Mouse (Mus musculus) mouse trophoblast stem cell (cell line): ENCODE data around the gene Lrp2bp.

ENCODE experiments used
- in situ Hi-C, 2 experiments: fragments of 300-500 bp; cut with MseI, MboI; formaldehyde crosslinking; loops; 2 replicates in 1 of 2; 3 replicates in 1 of 2; pipeline ENCODE4 v1.15.1; 2025

The Lrp2bp gene

GRCm38 (mm10) chr8:46024392-46024791 is 25.3 kb downstream of the Lrp2bp start:
- in situ Hi-C loops = no loop called here

DNA sequence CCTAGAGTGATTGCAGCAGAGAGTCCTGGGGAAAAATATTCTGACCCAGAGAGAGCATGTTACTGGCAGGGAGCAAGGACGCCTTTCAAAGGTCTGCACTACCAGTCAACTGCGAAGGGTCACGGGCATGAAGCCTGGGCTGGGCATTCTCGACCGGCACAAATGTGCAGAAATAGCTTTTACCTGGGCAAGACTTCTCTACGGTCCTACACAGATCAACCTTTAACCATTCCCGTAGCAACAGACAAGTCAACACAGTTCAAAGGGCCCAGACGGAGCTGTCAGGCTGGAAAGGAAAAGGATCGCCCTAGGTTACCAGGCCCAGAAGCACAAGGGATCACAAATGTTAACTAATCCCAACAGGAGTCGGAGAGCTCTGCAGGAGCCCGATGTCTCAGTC is 37.1 kb downstream of the Lrp2bp start:
- in situ Hi-C loops = no loop called here

- in situ Hi-C loops = no loop called here
Observed at GRCm38 (mm10) chr8:46039666-46040065, 40.6 kb downstream of the Lrp2bp start.

DNA sequence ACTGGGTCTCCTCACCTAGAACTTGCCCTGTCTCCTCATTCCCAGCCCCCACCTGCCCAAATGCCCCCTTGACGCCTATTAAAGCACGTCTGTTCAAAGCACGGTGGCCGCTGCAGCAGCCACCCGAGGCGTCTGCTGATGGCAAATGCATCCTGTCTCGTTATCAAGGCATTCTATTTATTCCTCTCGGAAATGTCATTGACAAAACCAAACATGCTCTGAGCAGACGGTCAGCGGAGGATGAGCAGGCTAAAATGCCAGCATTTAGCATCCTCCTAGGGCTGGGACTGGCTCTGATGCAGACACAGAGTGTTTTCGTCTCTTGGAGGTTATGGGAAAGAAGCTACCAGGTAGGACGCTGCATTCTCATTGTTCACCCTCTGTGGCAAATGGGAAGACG is 41.2 kb downstream of the Lrp2bp start:
- in situ Hi-C loops = no loop called here

- in situ Hi-C loops = no loop called here
Observed at GRCm38 (mm10) chr8:46072798-46073197, 73.7 kb downstream of the Lrp2bp start.

DNA sequence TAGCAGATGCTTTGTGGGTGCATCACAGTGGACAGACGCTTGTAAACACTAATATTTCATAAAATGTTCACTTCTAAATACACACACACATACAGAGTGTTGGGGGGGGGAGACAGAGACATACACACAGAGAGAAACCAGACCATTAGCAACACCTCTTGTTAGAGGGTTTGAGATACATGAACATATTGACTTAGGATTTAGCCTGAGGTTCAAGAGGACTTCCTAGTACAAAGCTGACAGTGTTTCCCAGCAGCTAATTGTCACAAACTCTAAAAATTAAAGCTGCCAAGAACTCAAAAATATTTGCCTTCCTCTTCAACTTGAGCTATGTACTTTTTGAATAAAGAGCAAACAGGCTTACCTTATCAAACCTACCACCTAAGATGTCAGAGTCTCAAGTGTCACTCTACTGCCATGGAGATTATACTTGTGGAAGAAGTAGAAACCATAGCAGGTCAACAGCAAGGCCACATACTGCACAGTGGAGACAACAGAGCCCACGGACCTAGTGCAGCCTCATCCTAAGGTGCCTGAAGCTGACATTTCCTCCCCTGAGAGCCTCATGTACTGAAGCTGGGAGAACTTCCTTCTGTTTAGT is 74.5 kb downstream of the Lrp2bp start:
- in situ Hi-C loops = no loop called here

- in situ Hi-C loops = no loop called here
Observed at GRCm38 (mm10) chr8:46075223-46075622, 76.1 kb downstream of the Lrp2bp start.

DNA sequence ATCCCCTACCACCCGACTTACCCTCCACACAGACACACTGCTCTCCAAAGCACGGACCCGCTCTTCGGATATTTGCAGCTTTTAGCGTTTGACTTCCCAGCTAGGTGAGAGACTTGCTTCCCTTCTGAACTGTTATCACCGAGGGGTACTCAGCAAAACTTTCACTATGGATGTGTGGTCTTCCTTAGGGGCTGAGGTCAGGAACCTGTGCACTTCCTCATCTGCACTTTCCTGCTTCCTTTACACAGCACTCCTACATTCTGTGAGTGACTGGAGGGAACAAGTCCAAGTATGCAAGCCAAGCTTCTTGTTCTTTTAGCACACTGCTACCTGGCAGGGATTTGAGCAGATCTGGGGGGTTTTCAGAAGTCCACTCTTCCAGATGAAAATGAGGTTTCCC is 79.8 kb downstream of the Lrp2bp start:
- in situ Hi-C loops = no loop called here
